Comparison of ENCODE assay signal across 10 mouse cellular contexts in genomic region chr12:86912335-86913093, GRCm38 (mm10). TPM values are rescaled to one million over a fixed set of nuclear protein-coding genes. Genes with fewer than 3 reads are reported as not detected.
DNase-seq lines count a peak whose midpoint lies in the region; ATAC-seq lines count a peak whose summit lies in the region.
"Had no signal": no experiment of that assay in that cellular context is flagged by ENCODE, and none has a peak within 500 bp of the region (broad histone marks: within the 10 kb centered on the region; RNA-seq: fewer than 3 reads in every experiment).

No protein-coding gene starts in this region.

- H3K27ac ChIP-seq in heart, embryonic 10.5 days: peak overlapping the region; percentile 33; the same call in 1 of the 2 replicates
- peak overlapping the region; percentile 96 for H3K27ac ChIP-seq in forebrain, embryonic 13.5 days
- H3K27ac ChIP-seq in limb, embryonic 15.5 days: 0 out of 2 replicates have a peak overlapping the region, but pooled peaks have one; percentile 60
- H3K27ac ChIP-seq: macrophage had no signal

- 7% methylated on average over 22 of the region's 22 CpGs for WGBS in heart, embryonic 10.5 days
- WGBS in forebrain, embryonic 13.5 days: 10% methylated on average over 22 of the region's 22 CpGs
- WGBS in limb, embryonic 15.5 days: 7% methylated on average over 22 of the region's 22 CpGs

- no peaks in the 10 kb centered on the region for H3K9me3 ChIP-seq in heart, embryonic 10.5 days
- H3K9me3 ChIP-seq in forebrain, embryonic 13.5 days (replicated peaks): no peaks in the 10 kb centered on the region
- no peaks in the 10 kb centered on the region for H3K9me3 ChIP-seq in limb, embryonic 15.5 days

- H3K4me1 ChIP-seq in heart, embryonic 10.5 days: peaks cover 32% of the 10 kb centered on the region
- H3K4me1 ChIP-seq in forebrain, embryonic 13.5 days: peaks cover 62% of the 10 kb centered on the region
- H3K4me1 ChIP-seq in limb, embryonic 15.5 days: peaks cover 29% of the 10 kb centered on the region

- H3K27me3 ChIP-seq in heart, embryonic 10.5 days (ENCODE audit: insufficient read depth, poor library complexity, severe bottlenecking): 0 out of 2 replicates have a peak, but pooled peaks cover 13% of the 10 kb centered on the region
- H3K27me3 ChIP-seq in forebrain, embryonic 13.5 days: no peaks in the 10 kb centered on the region
- 0 out of 2 replicates have a peak, but pooled peaks cover 5% of the 10 kb centered on the region for H3K27me3 ChIP-seq in limb, embryonic 15.5 days

- DNase-seq in heart, embryonic 10.5 days (ENCODE audit: low spot score): no peak
- no peak for DNase-seq in heart, adult 9 months (ENCODE audit: low spot score in 2 of 2)
- peak; percentile 39 for DNase-seq in 416B (ENCODE audit: low read depth)
- no peak for DNase-seq in c-Kit-positive CD71-positive TER-119-positive erythroid progenitor cells, embryonic 14.5 days (ENCODE audit: low spot score)
- DNase-seq in testis, postnatal 14 days (ENCODE audit: low spot score): no peak
- DNase-seq in left cerebral cortex, adult 9 months (ENCODE audit: low spot score in 2 of 2): no peak
- DNase-seq: adrenal gland, postnatal 10 days had no signal

- peak overlapping the region; percentile 39; the same call in 1 of the 2 replicates for H3K4me3 ChIP-seq in heart, embryonic 10.5 days
- no peak overlapping the region for H3K4me3 ChIP-seq in forebrain, embryonic 13.5 days
- H3K4me3 ChIP-seq in limb, embryonic 15.5 days: no peak overlapping the region

- peak; percentile 12; the same call in 1 of the 2 replicates for ATAC-seq in forebrain, embryonic 13.5 days
- ATAC-seq in limb, embryonic 15.5 days (ENCODE audit: insufficient number of reproducible peaks, low FRiP score, low TSS enrichment, low read depth): no peak

- H3K9ac ChIP-seq in forebrain, embryonic 13.5 days: peak overlapping the region; percentile 50
- H3K9ac ChIP-seq in limb, embryonic 15.5 days: no peak overlapping the region

- H3K4me2 ChIP-seq in forebrain, embryonic 13.5 days: peak overlapping the region; percentile 29
- peak overlapping the region; percentile 24 for H3K4me2 ChIP-seq in limb, embryonic 15.5 days

- H3K36me3 ChIP-seq in heart, embryonic 10.5 days: no peaks in the 10 kb centered on the region
- H3K36me3 ChIP-seq in forebrain, embryonic 13.5 days (ENCODE audit: poor library complexity, severe bottlenecking): no peaks in the 10 kb centered on the region
- no peaks in the 10 kb centered on the region for H3K36me3 ChIP-seq in limb, embryonic 15.5 days

RNA-seq across cellular contexts. Expression of gene Irf2bpl, which starts 27.9 kb away (rescaled TPM):
- polyA plus RNA-seq in heart, embryonic 10.5 days (2016; fragmentation: Nextera tagmentation; extraction: Ambion mirVana): 28.7 and 35.3 TPM in 2 replicates
- polyA plus RNA-seq in forebrain, embryonic 13.5 days (2015; fragmentation: Nextera tagmentation; extraction: Ambion mirVana): 54.2 and 54.8 TPM in 2 replicates
- polyA plus RNA-seq in limb, embryonic 15.5 days (2015; fragmentation: Nextera tagmentation; extraction: Ambion mirVana): 36.0 and 38.5 TPM in 2 replicates

RNA-seq across cellular contexts. Expression of gene Cipc, which starts 34.3 kb away (rescaled TPM):
- 26.7 and 33.8 TPM in 2 replicates for polyA plus RNA-seq in heart, embryonic 10.5 days (2016; fragmentation: Nextera tagmentation; extraction: Ambion mirVana)
- 46.1 and 53.1 TPM in 2 replicates for polyA plus RNA-seq in forebrain, embryonic 13.5 days (2015; fragmentation: Nextera tagmentation; extraction: Ambion mirVana)
- polyA plus RNA-seq in limb, embryonic 15.5 days (2015; fragmentation: Nextera tagmentation; extraction: Ambion mirVana): 22.0 and 23.3 TPM in 2 replicates

Comparison
In these comparisons a context has a peak if more than half of its experiments do, and no peak if none do; other contexts are left out.
1. H3K27ac ChIP-seq: peak in every context shown above with its lines; median percentile 96 in forebrain, embryonic 13.5 days; 60 in limb, embryonic 15.5 days; 33 in heart, embryonic 10.5 days.